Mouse (Mus musculus) layer of hippocampus, adult 11-12 months (tissue): Measurements from ENCODE around the gene Mpp6.

ENCODE experiments used
- DNase-seq: peaks from one replicate; pipeline ENCODE4 v3.0.0; 2022; ENCODE audit warnings: low spot score

Mpp6 gene

DNA sequence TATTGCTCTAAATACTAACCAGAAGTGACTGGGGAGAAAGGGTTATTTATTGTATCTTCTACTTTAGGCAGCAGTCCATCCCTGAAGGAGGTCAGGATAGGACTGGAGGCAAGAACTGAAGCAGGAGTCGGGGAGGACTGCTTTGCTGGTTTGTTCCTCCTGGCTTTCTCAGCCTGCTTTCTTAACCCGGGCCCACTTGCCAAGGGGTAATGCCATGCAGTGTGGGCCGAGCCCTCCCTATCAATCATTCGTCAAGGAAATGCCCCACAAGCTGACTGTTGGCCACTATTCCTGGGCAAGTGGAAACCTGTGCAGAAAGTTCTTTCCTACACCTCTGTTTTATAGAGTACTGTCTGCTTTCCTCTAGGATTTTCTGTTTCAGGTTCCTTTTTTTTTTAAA, 39.3 kb downstream of the Mpp6 start:
- no peak for DNase-seq

DNA sequence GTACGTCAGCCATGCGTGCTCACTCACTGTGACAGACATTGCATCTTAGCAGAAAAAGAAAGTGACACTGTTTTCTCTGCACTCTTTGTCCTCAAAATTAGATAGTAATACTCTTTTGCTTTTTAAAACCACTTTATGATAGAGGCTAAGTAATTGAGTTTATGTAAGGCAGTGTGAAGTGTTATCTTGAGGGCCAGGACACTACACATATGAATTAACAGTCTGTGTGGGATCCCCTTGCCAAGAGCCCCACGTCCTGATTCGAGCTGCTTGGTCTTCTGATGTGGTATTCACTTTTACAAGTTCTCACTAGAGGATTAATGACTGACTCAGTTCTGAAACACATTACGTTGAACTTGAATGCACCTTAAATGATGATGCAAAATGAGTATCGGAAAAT, 49.8 kb downstream of the Mpp6 start:
- DNase-seq = no peak

DNA sequence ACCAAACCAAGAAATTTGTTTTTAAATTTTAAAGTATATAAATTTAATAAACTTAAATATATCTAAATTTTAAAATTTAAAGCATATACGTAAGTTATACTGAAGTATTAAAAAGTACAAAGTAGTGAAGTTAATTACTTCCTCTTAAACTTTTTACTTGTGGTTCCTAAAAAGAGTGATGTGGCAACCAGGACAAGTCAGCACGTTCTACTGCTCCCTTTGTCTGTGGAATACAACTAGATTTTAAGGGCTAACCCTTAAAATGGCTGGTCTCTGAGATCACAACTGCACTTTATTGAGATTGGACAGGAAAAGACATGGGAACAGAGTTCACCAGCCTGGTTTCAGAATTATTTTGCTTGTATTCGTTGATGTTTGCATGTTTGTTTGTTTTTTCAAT, 53.0 kb downstream of the Mpp6 start:
- no peak for DNase-seq

DNA sequence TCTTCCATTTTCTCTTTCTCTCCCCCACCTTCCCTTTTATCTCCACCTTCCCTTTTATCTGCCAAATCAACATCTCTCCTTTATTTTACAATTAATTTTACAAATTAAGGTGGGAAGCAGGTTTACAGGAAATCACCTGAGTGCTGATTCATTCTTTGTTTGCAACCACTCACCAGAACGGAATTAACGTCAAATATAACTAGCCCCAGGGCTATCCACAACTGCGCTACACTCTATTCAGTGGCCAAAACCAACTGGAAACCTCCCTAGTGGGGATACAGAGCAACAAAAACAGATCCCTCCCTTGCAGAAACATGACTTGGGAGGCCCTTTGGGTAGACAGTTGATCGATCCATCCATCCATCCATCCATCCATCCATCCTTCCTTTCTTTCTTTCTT, 58.8 kb downstream of the Mpp6 start:
- no peak for DNase-seq

DNA sequence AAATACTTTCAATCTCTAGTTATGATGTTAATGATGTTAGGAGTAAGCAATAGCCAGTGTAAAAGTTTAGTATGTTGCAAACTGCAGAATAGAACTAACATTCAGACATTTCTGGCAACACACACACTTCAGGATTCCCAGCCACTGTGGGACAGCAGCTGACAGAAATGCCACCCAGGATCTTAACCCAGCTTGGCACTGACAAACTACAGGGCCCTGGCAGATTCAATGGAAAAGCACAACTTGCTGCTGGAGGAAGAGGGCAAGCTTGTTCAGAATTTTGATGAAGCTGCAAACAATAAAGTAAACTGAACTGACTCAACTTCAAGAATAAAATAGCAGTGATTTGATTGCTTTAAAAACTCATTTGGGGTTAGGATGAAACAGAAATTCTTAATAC, 59.7 kb downstream of the Mpp6 start:
- DNase-seq = peak; percentile 23

DNA sequence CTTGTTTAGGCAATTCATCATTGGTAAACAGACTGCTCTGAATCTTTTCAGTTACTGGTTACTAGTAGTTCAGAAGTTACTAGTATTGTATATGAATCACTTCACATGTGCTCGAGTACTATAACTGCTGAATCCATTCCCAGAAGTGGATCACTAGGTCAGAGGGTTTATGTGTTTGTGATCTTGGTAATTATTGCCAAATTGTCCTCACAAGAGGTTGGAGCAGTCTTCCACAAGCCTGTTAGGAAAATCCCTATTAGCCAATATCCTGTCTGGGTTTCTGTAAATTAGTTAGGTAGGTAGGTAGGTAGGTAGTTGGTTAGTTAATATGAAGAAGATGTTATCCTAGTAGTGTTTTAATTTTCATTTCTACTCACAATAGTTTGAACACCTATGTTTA, 65.7 kb downstream of the Mpp6 start:
- DNase-seq = no peak

DNA sequence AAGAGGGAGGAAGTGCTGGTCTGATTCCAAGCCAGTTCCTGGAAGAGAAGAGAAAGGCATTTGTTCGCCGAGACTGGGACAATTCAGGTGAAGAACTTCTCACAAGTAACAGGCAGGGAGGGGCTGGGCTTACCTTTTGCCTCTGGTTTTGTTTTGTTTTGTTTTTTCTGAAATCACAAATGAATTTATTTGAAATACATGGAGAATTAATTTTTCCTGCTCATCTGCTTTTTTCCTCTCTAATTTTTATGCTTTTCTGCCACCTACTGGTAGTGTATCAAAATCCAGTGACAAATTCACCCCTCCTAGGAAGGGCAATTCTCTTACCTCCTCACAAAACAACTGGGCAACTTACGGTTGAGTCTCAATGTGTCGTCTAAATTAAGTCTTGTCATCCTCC, 70.1 kb downstream of the Mpp6 start:
- DNase-seq = peak; percentile 24

DNA sequence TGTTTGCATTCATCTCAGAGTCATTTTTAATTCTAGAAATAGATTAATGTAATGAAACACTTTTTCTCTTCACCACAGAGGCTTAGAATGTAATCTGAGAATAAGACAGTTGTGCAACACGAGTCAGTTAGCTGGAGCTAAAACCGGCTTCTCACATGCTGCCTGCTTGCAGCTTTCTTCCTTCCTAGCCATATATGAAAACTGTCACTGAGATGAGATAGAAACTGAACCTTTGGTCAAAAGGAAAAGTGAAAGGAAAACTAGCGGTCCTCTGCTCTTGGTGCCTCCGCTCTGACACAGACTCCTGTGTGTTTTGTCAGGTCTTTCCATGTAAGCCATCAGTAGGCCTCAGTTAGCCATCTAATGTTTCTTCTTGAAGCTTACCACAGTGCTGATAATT, 77.9 kb downstream of the Mpp6 start:
- DNase-seq = no peak

DNA sequence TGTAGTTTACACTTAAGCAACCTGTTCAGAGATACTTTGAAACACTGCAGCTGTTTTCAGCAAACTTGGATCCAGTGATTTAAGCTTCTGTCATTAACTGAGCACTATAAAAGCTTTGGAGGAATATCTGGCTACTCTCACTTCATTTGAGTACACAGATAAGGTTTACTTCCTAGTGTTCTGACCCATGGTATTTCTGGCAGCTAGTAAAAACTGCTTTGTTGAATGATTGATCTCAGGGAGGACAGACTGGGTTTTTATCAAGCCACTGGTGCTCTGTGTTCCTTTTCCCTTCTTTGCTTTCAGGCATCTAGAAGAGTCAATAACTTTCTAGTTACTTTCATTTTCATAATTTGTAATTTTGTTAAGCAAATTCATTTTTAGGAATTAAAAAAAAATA, 79.3 kb downstream of the Mpp6 start:
- DNase-seq = no peak

DNA sequence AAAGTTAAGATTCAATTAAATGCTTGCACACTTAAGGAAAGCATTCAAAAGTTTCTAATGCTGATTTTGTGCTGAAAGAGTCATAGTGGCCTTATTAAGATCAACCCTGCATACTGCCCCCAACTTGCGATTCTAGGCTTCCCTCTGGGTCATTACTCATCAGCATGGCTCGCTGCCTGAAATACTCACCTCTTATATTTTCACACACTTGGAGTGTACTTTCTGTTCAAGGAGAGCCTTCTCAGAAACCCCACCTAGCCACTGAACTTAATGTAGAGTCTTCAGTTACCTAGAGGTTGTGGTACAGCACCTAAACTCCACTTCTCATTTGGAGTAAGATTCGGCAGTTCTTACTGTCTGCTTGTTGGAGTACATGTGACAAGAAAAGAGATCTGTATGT, 81.6 kb downstream of the Mpp6 start:
- no peak for DNase-seq

DNA sequence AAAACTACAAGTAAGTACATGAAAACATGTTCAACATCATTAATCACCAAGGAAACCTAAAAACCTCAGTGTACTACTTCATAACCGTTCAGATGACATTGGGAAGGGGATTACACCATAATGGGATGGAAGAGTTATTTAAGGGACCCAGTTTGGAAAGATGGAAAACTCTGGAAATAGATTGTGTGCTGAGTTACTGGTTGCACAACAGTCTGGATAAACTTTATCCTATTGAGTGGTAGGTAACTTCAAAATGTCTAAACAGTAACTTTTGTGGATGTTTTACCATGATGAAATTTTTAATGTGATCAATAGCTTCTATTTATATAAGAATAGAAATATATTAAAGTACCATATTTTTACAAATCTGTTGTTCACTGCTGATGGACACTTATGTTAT, 82.1 kb downstream of the Mpp6 start:
- DNase-seq = no peak

DNA sequence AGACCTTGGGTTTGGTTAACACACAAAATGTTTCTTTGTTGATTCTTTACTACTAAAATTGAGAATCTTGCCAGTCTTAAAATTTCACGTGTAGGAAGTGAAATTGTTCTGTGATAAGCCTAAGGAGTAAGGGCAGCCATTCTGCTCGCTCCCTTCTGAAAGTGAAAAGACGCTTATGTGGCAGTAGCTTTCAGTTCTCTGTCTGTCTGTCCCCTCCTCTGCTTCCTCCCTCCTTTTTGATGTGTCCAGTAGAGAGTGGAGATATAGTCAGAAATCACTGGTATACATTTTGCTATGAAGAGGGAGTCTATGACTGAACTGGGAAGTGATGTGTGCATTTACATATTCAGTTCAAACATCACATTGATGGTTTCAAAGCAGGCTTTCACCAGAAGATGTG, 82.8 kb downstream of the Mpp6 start:
- no peak for DNase-seq

DNA sequence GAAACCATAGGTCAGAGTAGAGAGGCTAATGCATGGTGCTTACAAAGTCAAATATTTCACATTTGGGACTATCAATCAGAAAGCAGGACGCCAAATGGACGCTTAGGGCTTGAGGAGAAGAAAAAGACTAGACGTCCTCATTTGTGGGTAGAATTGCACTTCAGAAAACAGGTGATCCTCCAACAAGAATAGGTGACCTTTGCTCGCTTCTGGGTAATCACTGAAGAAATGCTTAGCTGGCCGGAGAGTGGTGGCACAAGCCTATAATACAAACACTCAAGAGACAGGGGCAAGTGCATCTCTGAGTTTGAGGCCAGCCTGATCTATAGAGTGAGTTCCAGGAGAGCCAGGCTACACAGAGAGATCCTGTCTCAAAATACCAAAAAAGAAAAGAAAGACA, 83.8 kb downstream of the Mpp6 start:
- no peak for DNase-seq

DNA sequence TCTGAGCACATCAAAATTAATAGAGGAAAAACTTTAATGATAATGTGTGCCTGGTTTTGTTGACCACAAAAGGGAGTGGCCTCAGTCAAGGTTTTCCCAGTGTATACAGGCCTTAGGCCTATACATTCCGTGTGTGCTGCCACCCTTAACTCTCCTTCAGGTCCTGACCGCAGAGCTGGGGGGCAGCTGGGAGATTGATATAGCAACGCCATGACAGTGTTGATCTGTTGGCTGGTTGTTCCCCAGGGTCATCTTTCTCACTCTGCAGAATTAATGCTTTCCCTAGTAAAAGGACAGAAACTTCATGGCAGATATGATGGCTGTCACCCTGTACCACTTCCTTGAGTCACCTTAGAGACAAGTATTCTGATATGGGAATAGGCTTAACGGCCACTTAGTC, 94.3 kb downstream of the Mpp6 start:
- DNase-seq = no peak

DNA sequence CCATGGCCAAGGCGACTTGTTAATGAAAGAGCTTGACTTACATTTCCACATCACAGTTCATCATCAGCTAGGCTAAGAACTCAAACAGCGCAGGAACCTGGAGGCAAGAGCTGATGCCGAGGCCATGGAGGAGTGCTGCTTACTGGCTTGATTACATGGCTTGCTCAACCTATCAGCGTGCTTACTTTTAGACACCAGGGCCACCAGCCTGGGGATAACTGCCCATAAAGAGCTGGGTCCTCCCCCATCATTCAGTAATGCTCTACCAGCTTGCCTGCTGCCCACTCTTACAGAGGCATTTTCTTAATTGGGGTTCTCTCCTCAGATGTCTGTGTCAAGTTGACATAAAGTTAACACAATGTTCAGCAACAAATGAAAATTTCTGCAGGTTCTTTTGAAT, 95.1 kb downstream of the Mpp6 start:
- no peak for DNase-seq

DNA sequence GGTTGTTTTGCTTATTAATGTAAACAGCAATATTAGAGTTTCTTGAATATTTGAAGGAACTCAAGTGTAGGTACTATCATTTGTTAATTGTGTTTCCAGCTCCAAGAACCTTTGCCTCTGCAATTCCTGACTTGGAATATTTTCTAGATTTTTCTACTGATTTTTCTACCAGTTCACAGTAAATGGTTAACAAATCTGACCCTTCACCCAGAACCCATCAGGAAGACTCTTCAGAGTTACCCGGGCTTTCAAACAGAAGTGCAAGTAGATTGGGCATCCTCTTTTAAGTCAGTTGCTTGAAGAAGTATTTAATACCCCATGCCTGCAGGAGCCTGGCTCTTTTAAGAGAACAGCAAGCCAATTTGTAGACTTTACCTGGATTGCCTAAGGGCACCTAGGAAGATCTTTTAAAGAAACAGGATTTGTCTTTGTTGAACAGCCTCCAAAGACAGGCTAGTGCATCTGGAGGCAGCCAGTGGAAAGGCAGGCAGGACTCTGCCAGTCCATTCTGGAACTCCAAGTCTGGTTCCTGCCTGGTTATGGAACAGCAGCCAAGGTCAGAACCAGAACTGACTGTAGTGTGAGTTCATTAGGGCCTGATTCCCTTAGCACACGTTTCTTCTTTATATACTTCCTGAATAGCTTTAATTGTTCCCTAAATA, 104.8 kb downstream of the Mpp6 start:
- DNase-seq = no peak

DNA sequence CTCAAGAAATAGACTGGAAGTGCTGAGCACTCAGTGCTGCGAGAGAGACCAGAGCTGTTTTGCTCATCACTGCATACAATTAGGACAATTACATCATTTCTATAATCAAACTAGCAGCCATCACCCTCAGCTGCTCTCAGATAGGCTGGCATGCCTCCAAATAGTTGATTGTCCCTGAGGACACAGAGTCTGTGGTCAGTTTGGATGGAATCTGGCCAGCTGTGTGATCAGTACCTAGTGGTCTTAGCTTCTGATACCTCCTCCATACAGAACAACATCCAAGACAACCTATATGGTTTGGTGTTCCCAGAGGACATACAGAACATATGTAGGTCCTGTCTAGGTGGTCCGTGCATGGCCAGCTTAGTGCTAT, 105.3 kb downstream of the Mpp6 start:
- no peak for DNase-seq

DNA sequence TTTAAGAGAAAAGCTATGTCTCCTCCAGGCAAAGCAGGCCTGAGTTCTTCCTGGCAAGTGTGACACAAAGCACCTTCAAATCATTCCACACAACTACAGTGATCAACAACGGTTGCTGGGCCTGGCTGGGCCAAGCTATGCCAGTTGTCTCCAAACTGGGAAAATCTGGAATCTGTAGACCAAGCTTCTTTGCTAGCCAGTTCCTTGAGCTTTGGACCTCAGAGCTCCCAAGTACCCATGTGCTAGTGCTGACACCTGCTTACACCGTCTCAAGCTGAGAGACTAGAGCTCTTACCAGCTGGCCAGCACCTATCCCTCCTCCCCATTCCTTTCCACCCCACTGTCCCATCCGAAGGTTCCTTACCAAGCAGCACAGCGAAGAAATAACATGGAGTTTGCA, 105.9 kb downstream of the Mpp6 start:
- no peak for DNase-seq

DNA sequence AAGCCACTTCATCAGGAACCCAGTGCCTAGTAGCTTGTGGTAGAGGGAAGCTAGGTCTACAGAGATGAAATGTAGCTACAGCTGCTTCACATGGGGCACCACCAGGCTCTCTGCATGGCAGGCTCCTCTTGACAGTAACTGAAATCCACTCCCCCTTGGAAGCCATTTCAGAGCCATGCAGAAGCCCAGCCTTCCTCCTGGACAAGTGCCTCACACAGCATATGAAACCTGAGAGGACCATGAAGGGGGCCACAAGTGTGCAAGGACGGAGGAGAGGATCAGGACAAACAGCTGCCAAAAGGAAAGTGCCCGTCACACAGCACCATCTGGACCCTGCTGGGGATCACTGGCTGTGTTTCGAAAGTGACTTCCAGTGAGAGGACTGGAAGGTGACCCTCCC, 108.6 kb downstream of the Mpp6 start:
- DNase-seq = no peak

DNA sequence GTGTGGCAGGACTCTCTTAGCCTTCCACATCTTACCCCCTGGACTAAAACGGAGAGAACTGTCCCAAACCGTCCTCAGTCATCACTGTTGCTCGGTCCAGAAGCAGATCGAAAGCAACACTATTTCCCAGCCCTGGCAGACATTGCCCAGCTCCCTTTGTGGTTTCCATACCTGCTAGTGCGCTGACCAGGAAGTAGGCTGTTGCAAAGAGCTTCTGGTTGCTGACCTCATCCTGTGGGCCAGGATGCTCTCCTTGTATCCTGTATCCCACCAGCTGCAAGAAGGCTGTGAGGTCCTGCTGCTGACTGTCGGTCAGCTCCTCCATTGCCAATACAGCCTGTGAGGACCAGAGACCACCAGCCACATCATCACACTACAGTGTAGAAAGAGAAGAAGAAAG, 109.0 kb downstream of the Mpp6 start:
- DNase-seq = no peak

DNA sequence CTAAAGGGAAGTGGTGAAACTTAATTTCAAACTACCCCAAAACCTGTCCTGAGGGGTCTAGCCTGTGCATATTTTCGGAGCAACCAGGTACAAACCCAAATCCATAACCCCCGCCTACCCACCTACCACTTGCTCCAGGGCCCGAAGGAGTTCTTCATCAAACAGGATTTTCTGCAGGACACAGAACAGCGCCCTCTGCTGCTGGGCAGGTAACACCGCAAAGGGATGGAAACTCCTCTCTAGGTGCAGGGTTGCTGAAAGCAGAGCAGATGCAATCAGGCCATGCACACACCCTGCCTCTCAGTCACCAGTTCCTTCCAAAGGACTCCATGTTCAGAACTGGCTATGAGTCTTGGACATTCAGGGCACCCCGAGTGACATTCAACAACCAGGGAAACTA, 110.8 kb downstream of the Mpp6 start:
- DNase-seq = peak; percentile 24

DNA sequence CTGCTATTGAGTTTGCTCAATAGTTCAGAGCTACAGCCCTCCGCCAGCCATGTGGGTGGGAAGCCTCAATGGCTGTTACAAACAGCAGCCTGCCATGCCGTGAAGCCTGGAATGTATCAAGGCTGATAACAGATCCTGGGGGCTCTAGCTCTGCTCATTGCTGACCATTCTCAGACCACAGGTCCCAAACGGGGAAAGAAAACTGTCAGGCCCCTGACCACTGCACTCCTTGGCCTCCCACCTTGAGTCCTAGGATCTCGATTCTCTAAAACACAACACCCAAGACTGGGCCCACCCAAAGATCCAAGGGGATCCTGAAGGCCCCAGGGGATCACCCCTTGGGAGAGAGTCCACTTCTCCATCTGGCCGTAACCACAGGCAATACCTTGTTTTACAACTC, 112.3 kb downstream of the Mpp6 start:
- no peak for DNase-seq

DNA sequence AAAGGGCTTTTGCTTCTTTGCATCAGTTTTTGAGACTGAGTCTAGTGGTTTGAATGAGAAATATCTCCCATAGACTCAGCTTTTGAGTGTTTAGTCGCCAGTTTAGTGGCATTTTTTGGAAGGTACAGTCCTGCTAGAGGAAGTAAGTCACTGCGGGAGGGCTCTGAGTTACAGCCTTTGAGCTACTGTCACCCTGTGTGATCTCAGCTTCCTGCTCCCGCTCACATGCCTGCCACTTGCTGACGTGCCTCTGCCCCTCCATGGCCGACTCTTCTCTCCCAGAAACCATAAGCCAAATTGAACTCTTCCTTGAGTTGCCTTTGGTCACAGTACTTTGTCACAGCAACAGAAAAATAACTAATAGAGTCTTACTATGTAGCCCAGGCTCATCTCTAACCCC, 112.9 kb downstream of the Mpp6 start:
- no peak for DNase-seq

DNA sequence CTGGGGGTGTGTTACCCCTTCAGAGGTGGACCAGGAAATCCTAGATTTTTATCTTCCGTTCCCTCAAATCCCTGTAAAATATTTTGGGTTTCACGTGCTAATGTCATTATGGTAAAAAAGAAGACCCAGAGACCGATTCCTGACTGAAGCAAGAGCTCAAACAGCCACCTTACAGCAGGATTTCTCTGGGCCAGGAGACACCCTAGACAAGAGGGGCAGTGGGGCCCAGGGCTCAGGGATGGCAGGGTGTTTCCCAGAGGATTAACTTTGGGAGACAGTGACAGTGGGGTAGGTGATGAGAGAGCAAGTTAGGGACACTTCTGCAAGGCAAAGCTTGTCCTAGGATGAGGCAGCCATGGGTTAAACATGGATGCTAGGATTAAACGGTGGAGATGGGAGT, 113.6 kb downstream of the Mpp6 start:
- no peak for DNase-seq

DNA sequence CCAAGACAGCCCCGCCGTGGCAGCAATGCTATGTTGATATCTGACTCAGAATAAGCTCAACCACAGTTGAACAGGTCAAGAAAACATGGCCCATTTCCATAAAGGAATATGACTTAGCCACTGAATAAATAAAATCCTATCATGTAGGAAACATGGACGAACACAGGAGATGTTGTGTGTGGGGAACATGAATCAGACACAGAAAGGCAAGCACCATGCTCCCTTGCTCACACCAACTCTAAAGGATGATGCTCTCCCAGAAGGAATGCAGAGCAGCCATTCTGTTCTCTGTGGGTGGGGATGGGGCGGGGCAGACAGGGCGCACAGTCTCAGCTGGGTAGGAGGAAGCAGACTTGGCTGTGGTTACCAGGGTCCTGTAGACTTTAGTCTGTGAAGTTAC, 115.2 kb downstream of the Mpp6 start:
- DNase-seq = no peak
